Mouse (Mus musculus): Measurements from ENCODE around the gene Csnk2a2. TPM values are rescaled to one million over a fixed set of nuclear protein-coding genes. Genes with fewer than 3 reads are reported as not detected.
A peak's percentile ranks its signal among the peaks of the same experiment; 100 is the strongest.

Csnk2a2 gene
- total RNA-seq (2014; rRNA removed) (17.5 and 25.3 TPM in 2 replicates), polyA plus RNA-seq (2015; fragmentation: Nextera tagmentation; extraction: Ambion mirVana) (7.8 and 9.3 TPM in 2 replicates)

DNA sequence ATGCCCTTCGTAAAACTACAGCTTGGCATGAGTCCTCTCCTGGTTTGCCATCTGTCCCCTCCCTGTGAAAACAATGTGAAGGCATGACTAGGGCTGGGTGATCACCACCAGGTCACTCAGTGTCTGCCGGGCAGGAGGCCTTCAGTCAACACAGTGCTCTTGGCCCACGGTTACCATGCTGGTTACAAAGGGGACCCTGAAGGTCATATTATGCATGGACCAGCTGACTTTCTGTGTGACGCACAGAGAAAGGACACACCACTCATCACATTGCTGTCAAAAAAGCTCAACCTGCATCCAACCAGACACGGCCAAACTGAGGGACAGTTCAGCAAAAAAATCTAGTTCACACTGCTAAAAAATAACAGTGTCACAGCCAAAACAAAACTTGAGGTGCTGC lies at the start of gene Csnk2a2:
Csnk2a2 (minus strand) TSS at position 34 of the 400 bp plus-strand sequence.
- TF ChIP-seq CTCF (IDR thresholded peaks at IDR 0.05; ENCODE audit: low read depth) = no peak
- ATAC-seq (no peak), DNase-seq (ENCODE audit: low spot score) (no peak)
- Histone ChIP-seq H3K36me3 (ENCODE audit: insufficient read depth, low read length) (peaks cover 3% of the 10 kb centered on the region; the same call in 1 of the 2 replicates), H3K4me1 (ENCODE audit: insufficient read depth, low read length) (peaks cover 9% of the 10 kb centered on the region), H3K9ac (replicated peaks; ENCODE audit: low read length) (peak within 1 kb of the TSS; percentile 92), H3K27me3 (ENCODE audit: insufficient read depth, low read length) (no peaks in the 10 kb centered on the region), H3K27ac (no peak within 1 kb of the TSS; the same call in 1 of the 2 replicates), H3K4me2 (ENCODE audit: low read depth, low read length) (peak within 1 kb of the TSS; percentile 92), H3K9me3 (ENCODE audit: low read length) (no peaks in the 10 kb centered on the region), H3K4me3 (ENCODE audit: low read length) (peak within 1 kb of the TSS; percentile 91)
- 78% methylated on average over 5 of the region's 5 CpGs for WGBS

DNA sequence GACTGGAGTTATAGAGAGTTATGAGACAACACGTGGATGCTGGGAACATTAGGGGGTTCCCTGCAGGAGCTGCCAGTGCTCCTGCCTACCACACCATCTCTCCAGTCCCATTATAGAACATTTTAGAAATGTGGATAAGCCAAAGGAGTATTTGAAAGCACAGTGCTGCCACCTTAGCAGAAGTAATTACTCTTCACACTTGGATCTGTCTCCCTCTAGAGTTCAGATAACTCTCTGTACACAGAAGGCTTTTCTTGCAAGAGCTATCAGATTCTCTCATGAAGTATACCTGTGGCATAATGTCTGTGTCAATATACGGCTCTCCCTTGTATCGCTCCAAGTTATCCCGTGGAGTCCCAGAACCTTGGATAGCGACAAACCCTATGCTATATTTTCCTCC lies 49.6 kb upstream of the Csnk2a2 start:
- Histone ChIP-seq H3K4me3 (ENCODE audit: low read length) (no peak overlapping the region), H3K27me3 (ENCODE audit: insufficient read depth, low read length) (no peaks in the 10 kb centered on the region), H3K27ac (no peak overlapping the region), H3K9me3 (ENCODE audit: low read length) (no peaks in the 10 kb centered on the region), H3K36me3 (ENCODE audit: insufficient read depth, low read length) (no peaks in the 10 kb centered on the region), H3K4me2 (ENCODE audit: low read depth, low read length) (no peak overlapping the region), H3K4me1 (ENCODE audit: insufficient read depth, low read length) (no peaks in the 10 kb centered on the region), H3K9ac (replicated peaks; ENCODE audit: low read length) (no peak overlapping the region)
- ATAC-seq (no peak), DNase-seq (ENCODE audit: low spot score) (peak; percentile 30)
- peak; percentile 55 for TF ChIP-seq CTCF (IDR thresholded peaks at IDR 0.05; ENCODE audit: low read depth)
- WGBS = 79% methylated on average over 5 of the region's 5 CpGs

DNA sequence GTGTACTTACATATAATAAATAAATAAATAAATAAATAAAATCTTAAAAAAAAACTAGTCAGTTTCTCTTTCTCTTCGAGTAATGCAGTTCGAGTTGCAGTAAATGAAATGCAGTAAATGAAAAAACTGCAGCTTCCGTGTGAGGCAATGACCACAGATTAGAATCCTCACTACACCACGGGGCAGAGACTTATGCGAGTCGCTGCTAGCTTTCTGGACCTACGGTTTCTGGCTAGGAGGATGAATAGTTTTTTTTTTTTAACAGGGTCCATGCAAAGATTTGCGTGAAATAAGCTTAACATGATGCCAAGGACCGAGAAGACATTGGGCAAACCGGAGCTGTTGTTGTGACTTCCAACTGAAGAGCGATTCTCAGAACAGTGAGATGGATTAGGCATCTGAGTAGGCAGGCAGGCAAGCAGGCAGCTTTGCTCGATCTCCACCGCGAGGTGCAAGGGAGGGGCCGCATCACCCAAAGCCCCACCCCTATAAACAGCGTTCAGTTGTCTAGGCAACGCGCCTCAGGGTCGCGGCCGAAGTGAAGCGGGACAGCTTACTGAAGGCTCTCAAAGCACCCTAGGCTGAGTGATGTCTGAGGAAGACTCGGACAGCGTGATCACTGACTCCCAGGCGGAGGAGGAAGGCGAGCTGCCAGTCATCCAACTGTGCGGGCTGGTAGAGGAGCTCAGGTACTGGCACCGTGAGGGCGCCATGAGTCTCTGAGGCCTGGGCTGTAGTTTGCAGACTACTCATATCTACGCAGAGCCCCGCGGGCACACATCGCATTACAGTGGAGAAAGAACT lies 43.9 kb upstream of the Csnk2a2 start, which contains the start of gene Ccdc113:
Ccdc113 (plus strand) TSS at position 502 of the 804 bp plus-strand sequence.
- peak within 1 kb of the TSS; percentile 40 for H3K9ac ChIP-seq (replicated peaks; ENCODE audit: low read length)
- H3K4me1 ChIP-seq (ENCODE audit: insufficient read depth, low read length) = no peaks in the 10 kb centered on the region
- 5% methylated on average over 33 of the region's 33 CpGs for WGBS
- 0 out of 2 replicates have a peak within 1 kb of the TSS, but pooled peaks have one; percentile 5 for H3K27ac ChIP-seq
- peak within 1 kb of the TSS; percentile 30 for H3K4me3 ChIP-seq (ENCODE audit: low read length)
- no peaks in the 10 kb centered on the region for H3K9me3 ChIP-seq (ENCODE audit: low read length)
- DNase-seq (ENCODE audit: low spot score) = peak; percentile 76
- peak within 1 kb of the TSS; percentile 69 for H3K4me2 ChIP-seq (ENCODE audit: low read depth, low read length)
- ATAC-seq = peak; percentile 87
- no peaks in the 10 kb centered on the region for H3K27me3 ChIP-seq (ENCODE audit: insufficient read depth, low read length)
- 0 out of 2 replicates have a peak, but pooled peaks have one; percentile 9 for TF ChIP-seq CTCF (IDR thresholded peaks at IDR 0.05; ENCODE audit: low read depth)
- H3K36me3 ChIP-seq (ENCODE audit: insufficient read depth, low read length) = no peaks in the 10 kb centered on the region

DNA sequence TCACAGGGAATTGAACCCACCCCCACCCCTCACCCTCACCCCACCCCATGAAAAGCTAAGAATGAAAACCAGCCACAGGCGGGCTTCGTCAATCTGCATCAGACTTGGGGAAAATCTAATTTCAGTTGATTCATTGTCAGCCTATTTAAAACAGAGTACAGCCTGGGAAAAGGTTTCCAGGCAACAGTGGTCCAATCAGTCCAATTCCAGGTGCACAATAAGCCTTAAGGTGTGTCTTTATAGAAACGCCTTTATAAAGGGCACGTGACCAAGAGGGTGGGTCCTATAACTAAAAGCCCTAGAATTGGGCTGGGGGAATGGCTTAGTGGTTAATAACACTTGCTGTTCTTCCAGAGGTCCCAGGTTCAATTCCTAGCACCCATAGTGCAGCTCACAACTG lies 42.4 kb upstream of the Csnk2a2 start:
- Histone ChIP-seq H3K4me1 (ENCODE audit: insufficient read depth, low read length) (no peaks in the 10 kb centered on the region), H3K4me3 (ENCODE audit: low read length) (no peak overlapping the region), H3K27ac (no peak overlapping the region), H3K36me3 (ENCODE audit: insufficient read depth, low read length) (no peaks in the 10 kb centered on the region), H3K27me3 (ENCODE audit: insufficient read depth, low read length) (no peaks in the 10 kb centered on the region), H3K4me2 (ENCODE audit: low read depth, low read length) (no peak overlapping the region), H3K9ac (replicated peaks; ENCODE audit: low read length) (no peak overlapping the region), H3K9me3 (ENCODE audit: low read length) (no peaks in the 10 kb centered on the region)
- TF ChIP-seq CTCF (IDR thresholded peaks at IDR 0.05; ENCODE audit: low read depth) = no peak
- 65% methylated on average over 4 of the region's 4 CpGs for WGBS
- DNase-seq (ENCODE audit: low spot score) (no peak), ATAC-seq (no peak)

DNA sequence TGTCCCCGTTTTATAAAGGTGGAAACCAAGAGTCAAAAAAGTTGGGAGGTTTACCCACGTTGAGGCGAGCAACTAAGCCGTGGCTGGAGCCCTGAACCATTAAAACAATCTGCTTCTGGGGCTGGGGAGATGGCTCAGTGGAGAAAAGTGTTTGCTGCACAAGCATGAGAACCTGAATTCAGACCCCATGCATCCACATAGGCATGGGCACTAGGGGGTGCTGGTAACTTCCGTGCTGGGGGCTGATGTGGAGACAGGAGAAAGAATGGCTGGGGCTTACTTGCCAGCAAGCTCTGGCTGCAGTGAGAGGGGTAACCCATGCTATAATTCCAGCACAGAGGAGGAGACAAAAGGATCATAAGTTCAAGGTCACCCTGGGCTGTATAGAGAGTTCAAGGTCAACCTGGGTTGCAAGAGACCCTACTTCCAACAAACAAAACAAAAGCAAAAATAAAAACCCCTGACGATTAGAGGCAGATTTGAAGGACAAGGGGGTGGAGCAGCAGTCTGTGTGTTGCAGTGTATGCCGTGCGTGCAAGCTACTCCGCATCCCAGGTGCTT lies 39.0 kb upstream of the Csnk2a2 start:
- DNase-seq (ENCODE audit: low spot score) (no peak), ATAC-seq (no peak)
- WGBS = 60% methylated on average over 9 of the region's 9 CpGs
- H3K27me3 ChIP-seq (ENCODE audit: insufficient read depth, low read length) = no peaks in the 10 kb centered on the region
- no peak overlapping the region for H3K27ac ChIP-seq
- H3K9me3 ChIP-seq (ENCODE audit: low read length) = no peaks in the 10 kb centered on the region
- H3K4me2 ChIP-seq (ENCODE audit: low read depth, low read length) = no peak overlapping the region
- no peak overlapping the region for H3K4me3 ChIP-seq (ENCODE audit: low read length)
- no peak overlapping the region for H3K9ac ChIP-seq (replicated peaks; ENCODE audit: low read length)
- H3K36me3 ChIP-seq (ENCODE audit: insufficient read depth, low read length) = no peaks in the 10 kb centered on the region
- TF ChIP-seq CTCF (IDR thresholded peaks at IDR 0.05; ENCODE audit: low read depth) = 0 out of 2 replicates have a peak, but pooled peaks have one; percentile 19
- H3K4me1 ChIP-seq (ENCODE audit: insufficient read depth, low read length) = no peaks in the 10 kb centered on the region

DNA sequence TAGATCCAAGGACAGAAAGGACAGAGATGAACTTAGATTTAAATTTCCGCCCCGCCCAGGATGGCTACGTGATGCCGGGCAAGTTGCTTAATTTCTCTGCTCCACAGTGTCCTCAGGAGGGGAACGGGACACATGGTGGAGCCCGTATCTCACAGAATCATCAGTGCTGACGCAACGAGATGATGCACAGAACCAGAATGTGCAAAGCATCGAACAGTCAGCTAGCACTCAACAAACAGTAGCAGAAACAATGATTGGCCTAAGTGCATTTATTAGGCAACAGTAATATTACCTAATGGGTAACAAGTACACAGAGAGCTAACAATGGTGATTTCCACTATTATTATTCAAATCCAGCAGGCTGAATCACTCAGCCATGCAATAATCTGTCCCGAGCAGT lies 38.4 kb upstream of the Csnk2a2 start:
- H3K4me3 ChIP-seq (ENCODE audit: low read length) = no peak overlapping the region
- H3K9ac ChIP-seq (replicated peaks; ENCODE audit: low read length) = no peak overlapping the region
- no peak for ATAC-seq
- no peaks in the 10 kb centered on the region for H3K4me1 ChIP-seq (ENCODE audit: insufficient read depth, low read length)
- H3K36me3 ChIP-seq (ENCODE audit: insufficient read depth, low read length) = no peaks in the 10 kb centered on the region
- no peak overlapping the region for H3K27ac ChIP-seq
- no peaks in the 10 kb centered on the region for H3K9me3 ChIP-seq (ENCODE audit: low read length)
- TF ChIP-seq CTCF (IDR thresholded peaks at IDR 0.05; ENCODE audit: low read depth) = no peak
- no peaks in the 10 kb centered on the region for H3K27me3 ChIP-seq (ENCODE audit: insufficient read depth, low read length)
- no peak overlapping the region for H3K4me2 ChIP-seq (ENCODE audit: low read depth, low read length)
- DNase-seq (ENCODE audit: low spot score) = no peak
- WGBS = 79% methylated on average over 10 of the region's 10 CpGs
